Mouse (Mus musculus): Measurements from ENCODE around the gene Rragd.

GRCm38 (mm10) chr4:32982716-32983175 is at the start of gene Rragd:
- TF ChIP-seq POLR2A (IDR thresholded peaks at IDR 0.05; ENCODE audit: control insufficient read depth, extremely low read depth, insufficient read depth, low read length, poor library complexity): no peak
- no peak for TF ChIP-seq CTCF (IDR thresholded peaks at IDR 0.05; ENCODE audit: borderline replicate concordance, control insufficient read depth, extremely low read depth, insufficient read depth, low read length, poor library complexity)

All from thymus, adult 2 months (tissue).